Mouse (Mus musculus): ENCODE measurements around the gene BC035947.
A peak's percentile ranks its signal among the peaks of the same experiment; 100 is the strongest.

The BC035947 gene

GRCm38 (mm10) chr1:78501036-78501435 is 10.9 kb downstream of the BC035947 start:
- DNase-seq (ENCODE audit: low spot score) = no peak

- DNase-seq (ENCODE audit: low spot score) = no peak
Observed at GRCm38 (mm10) chr1:78490143-78490542, 21.8 kb downstream of the BC035947 start.

- peak; percentile 84 for DNase-seq (ENCODE audit: low spot score)
Observed at GRCm38 (mm10) chr1:78488752-78489492, 23.0 kb downstream of the BC035947 start, which contains the start of gene Farsb. Gene Farsb, minus strand, starts transcription at chr1:78488897.

GRCm38 (mm10) chr1:78488427-78488751 is 23.6 kb downstream of the BC035947 start:
- no peak for DNase-seq (ENCODE audit: low spot score)

GRCm38 (mm10) chr1:78484361-78484760 is 27.6 kb downstream of the BC035947 start:
- no peak for DNase-seq (ENCODE audit: low spot score)

- no peak for DNase-seq (ENCODE audit: low spot score)
Observed at GRCm38 (mm10) chr1:78483430-78483829, 28.5 kb downstream of the BC035947 start.

GRCm38 (mm10) chr1:78472441-78472840 is 39.5 kb downstream of the BC035947 start:
- no peak for DNase-seq (ENCODE audit: low spot score)

- DNase-seq (ENCODE audit: low spot score) = no peak
Observed at GRCm38 (mm10) chr1:78454659-78455058, 57.3 kb downstream of the BC035947 start.

GRCm38 (mm10) chr1:78453886-78454285 is 58.1 kb downstream of the BC035947 start:
- DNase-seq (ENCODE audit: low spot score) = no peak

GRCm38 (mm10) chr1:78452544-78452943 is 59.4 kb downstream of the BC035947 start:
- DNase-seq (ENCODE audit: low spot score) = no peak

GRCm38 (mm10) chr1:78451070-78451854 is 60.7 kb downstream of the BC035947 start:
- DNase-seq (ENCODE audit: low spot score) = no peak

GRCm38 (mm10) chr1:78448091-78448490 is 63.9 kb downstream of the BC035947 start:
- no peak for DNase-seq (ENCODE audit: low spot score)
